Mouse (Mus musculus): ENCODE data around the gene Evpl. TPM values are rescaled to one million over a fixed set of nuclear protein-coding genes. Genes with fewer than 3 reads are reported as not detected.
A peak's percentile ranks its signal among the peaks of the same experiment; 100 is the strongest.

Gene Evpl
- total RNA-seq, 2 experiments from 2014 or later = 0.67 to 0.93 TPM

- H3K27ac ChIP-seq = peak within 1 kb of the TSS; percentile 99
- peak within 1 kb of the TSS; percentile 77 for H3K4me3 ChIP-seq
- TF ChIP-seq CTCF (conservative IDR thresholded peaks at IDR 0.05) = no peak
- peak; percentile 96 for DNase-seq (ENCODE audit: low spot score in 2 of 2)
Measured at GRCm38 (mm10) chr11:116198639-116199531, 39.0 kb downstream of the Evpl start, which contains the start of the genes Ten1 and Acox1. Ten1 (plus strand) TSS chr11:116198855. Acox1 (minus strand) TSS chr11:116199045.

GRCm38 (mm10) chr11:116198132-116198531 lies 39.7 kb downstream of the Evpl start:
- no peak for TF ChIP-seq CTCF (conservative IDR thresholded peaks at IDR 0.05)
- Histone ChIP-seq H3K4me3 (peak overlapping the region; percentile 77), H3K27ac (peak overlapping the region; percentile 99)
- no peak for DNase-seq (ENCODE audit: low spot score in 2 of 2)

DNA sequence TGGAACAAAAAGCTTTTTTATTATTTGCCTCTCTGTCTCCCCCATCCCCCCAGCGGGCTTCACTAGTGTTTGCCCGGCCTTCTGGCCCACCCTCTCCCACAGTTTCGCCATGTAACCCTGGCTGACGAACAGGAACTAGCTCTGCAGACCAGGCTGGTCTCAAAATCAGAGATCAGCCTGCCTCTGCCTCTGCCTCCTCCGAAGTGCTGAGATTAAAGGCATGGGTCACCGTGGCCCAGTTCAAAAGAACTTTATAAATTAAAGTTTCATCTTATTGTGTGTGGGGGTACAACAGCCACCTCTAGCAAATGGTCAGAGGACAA lies 40.3 kb downstream of the Evpl start:
- TF ChIP-seq CTCF (conservative IDR thresholded peaks at IDR 0.05) = no peak
- peak overlapping the region; percentile 99; the same call in 1 of the 2 replicates for H3K27ac ChIP-seq
- no peak for DNase-seq (ENCODE audit: low spot score in 2 of 2)
- H3K4me3 ChIP-seq = peak overlapping the region; percentile 77

GRCm38 (mm10) chr11:116196866-116197583 lies 40.9 kb downstream of the Evpl start:
- TF ChIP-seq CTCF (conservative IDR thresholded peaks at IDR 0.05) = no peak
- no peak overlapping the region for H3K27ac ChIP-seq
- DNase-seq (ENCODE audit: low spot score in 2 of 2) = no peak
- peak overlapping the region; percentile 77 for H3K4me3 ChIP-seq

- no peak for TF ChIP-seq CTCF (conservative IDR thresholded peaks at IDR 0.05)
- Histone ChIP-seq H3K4me3 (no peak overlapping the region), H3K27ac (no peak overlapping the region)
- no peak for DNase-seq (ENCODE audit: low spot score in 2 of 2)
Measured at GRCm38 (mm10) chr11:116196336-116196735, 41.5 kb downstream of the Evpl start.

- DNase-seq (ENCODE audit: low spot score in 2 of 2) = no peak
- no peak overlapping the region for H3K27ac ChIP-seq
- no peak overlapping the region for H3K4me3 ChIP-seq
- peak; percentile 48 for TF ChIP-seq CTCF (conservative IDR thresholded peaks at IDR 0.05)
Measured at GRCm38 (mm10) chr11:116195252-116195651, 42.6 kb downstream of the Evpl start.

- TF ChIP-seq CTCF (conservative IDR thresholded peaks at IDR 0.05) = no peak
- Histone ChIP-seq H3K4me3 (no peak overlapping the region), H3K27ac (no peak overlapping the region)
- no peak for DNase-seq (ENCODE audit: low spot score in 2 of 2)
Measured at GRCm38 (mm10) chr11:116194619-116195018, 43.3 kb downstream of the Evpl start.

GRCm38 (mm10) chr11:116187226-116187930 lies 50.5 kb downstream of the Evpl start:
- no peak for DNase-seq (ENCODE audit: low spot score in 2 of 2)
- peak overlapping the region; percentile 37; the same call in 1 of the 2 replicates for H3K27ac ChIP-seq
- no peak for TF ChIP-seq CTCF (conservative IDR thresholded peaks at IDR 0.05)
- no peak overlapping the region for H3K4me3 ChIP-seq

GRCm38 (mm10) chr11:116186360-116186759 lies 51.5 kb downstream of the Evpl start:
- Histone ChIP-seq H3K4me3 (no peak overlapping the region), H3K27ac (peak overlapping the region; percentile 37)
- no peak for DNase-seq (ENCODE audit: low spot score in 2 of 2)
- no peak for TF ChIP-seq CTCF (conservative IDR thresholded peaks at IDR 0.05)

GRCm38 (mm10) chr11:116185836-116186235 lies 52.0 kb downstream of the Evpl start:
- Histone ChIP-seq H3K4me3 (no peak overlapping the region), H3K27ac (peak overlapping the region; percentile 37)
- TF ChIP-seq CTCF (conservative IDR thresholded peaks at IDR 0.05) = no peak

DNA sequence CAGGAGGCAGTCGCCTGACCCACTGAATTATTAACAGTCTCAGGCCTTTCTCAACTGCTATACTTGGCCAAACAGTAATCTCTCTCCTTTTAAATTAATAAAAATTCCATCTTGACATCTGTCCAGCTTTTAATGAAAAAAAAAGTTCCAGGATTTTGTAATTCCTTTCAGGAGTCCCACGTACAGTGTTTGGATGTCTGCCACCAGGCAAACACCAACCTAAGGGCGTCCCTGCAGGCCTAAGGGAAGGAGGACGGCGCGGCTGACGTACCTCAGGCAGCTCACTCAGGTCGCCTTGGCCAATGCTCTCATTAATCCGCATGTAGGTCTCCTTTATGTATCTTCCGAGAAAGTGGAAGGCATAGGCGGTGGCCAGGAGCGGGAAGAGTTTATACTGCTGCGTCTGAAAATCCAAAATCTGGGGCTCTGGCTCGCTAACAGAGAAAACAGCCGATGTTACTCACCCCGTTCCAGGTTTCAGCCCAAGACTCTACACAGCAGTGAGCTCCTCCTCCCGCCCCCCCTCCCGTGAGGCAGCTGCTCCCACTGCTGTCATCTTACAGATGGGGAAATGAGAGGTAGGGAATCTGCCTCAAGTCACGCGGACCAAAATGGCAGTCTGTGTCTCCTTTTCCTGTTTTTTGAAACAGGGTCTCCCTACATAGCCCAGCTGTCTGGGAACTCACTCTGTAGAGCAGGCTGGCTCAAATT lies 59.3 kb downstream of the Evpl start:
- no peak overlapping the region for H3K27ac ChIP-seq
- no peak overlapping the region for H3K4me3 ChIP-seq
- no peak for DNase-seq (ENCODE audit: low spot score in 2 of 2)
- no peak for TF ChIP-seq CTCF (conservative IDR thresholded peaks at IDR 0.05)

More at GRCm38 (mm10) chr11:116185836-116186235, 52.0 kb downstream of the Evpl start:
- no peak for DNase-seq (ENCODE audit: low spot score in 2 of 2)

GRCm38 (mm10) chr11:116176010-116176409 lies 61.9 kb downstream of the Evpl start:
- no peak for TF ChIP-seq CTCF (conservative IDR thresholded peaks at IDR 0.05)
- Histone ChIP-seq H3K4me3 (no peak overlapping the region), H3K27ac (no peak overlapping the region)
- DNase-seq (ENCODE audit: low spot score in 2 of 2) = no peak

All from layer of hippocampus, adult 2 months (tissue).